Mouse (Mus musculus) Patski (cell line): ENCODE measurements around the gene Pth2. TPM values are rescaled to one million over a fixed set of nuclear protein-coding genes. Genes with fewer than 3 reads are reported as not detected.
A peak's percentile ranks its signal among the peaks of the same experiment; 100 is the strongest.

Source experiments
- ATAC-seq: fragments of 100-300 bp; one replicate; pipeline ENCODE4 v1.8.0; 2021
- CTCF ChIA-PET: fragments of 350-600 bp; sonication (Branson Sonifier 250); formaldehyde crosslinking; loops from one replicate; lab custom pipeline; 2022; ENCODE audit warnings: inconsistent platforms; lab: Charles Lee
- POLR2A ChIA-PET: fragments of 350-600 bp; sonication (Branson Sonifier 250); formaldehyde crosslinking; loops from one replicate; lab custom pipeline; 2022; ENCODE audit warnings: antibody characterized with exemption, inconsistent platforms; lab: Charles Lee
- DNase-seq: peaks from one replicate; pipeline ENCODE4 v3.0.0-alpha.2; 2011; ENCODE audit warnings: low read depth, low spot score
- H3K27me3 ChIP-seq: fragments of 371-371 bp; one replicate; pipeline ENCODE4 v1.5.1; 2021
- CTCF ChIP-seq: fragments of 100-300 bp; IDR thresholded peaks from one replicate; pipeline ENCODE4 v1.5.1; 2021
- in situ Hi-C: fragments of 300-500 bp; cut with MboI; formaldehyde crosslinking; loops from 3 replicates; pipeline ENCODE4 v1.11.1; 2018; ENCODE audit warnings: low pct_unique_long_range_greater_than_20kb, mixed read lengths
- polyA plus RNA-seq: library from polyadenylated mRNA; unstranded; gene quantifications from one replicate; pipeline ENCODE4 v1.2.3, GENCODE M21; 2021

Gene Pth2
- polyA plus RNA-seq, 1 experiment from 2014 or later, result not detected

GRCm38 (mm10) chr7:45193871-45194785 lies 13.3 kb downstream of the Pth2 start:
- CTCF ChIA-PET, result interaction anchor here (0.9 to 2.7 kb wide), 2 partner anchors 32 kb away, joined by 8 read pairs; no protein-coding TSS in a partner anchor
- POLR2A ChIA-PET, result interaction anchor here (2.1 kb wide), 1 partner anchor 12 kb away, joined by 5 read pairs; no protein-coding TSS in a partner anchor
- ATAC-seq (no peak), DNase-seq (no peak)
- in situ Hi-C loops, result no loop called here
- TF ChIP-seq CTCF, result no peak
- peaks cover 43% of the 10 kb centered on the region for H3K27me3 ChIP-seq

- H3K27me3 ChIP-seq, result peaks cover 36% of the 10 kb centered on the region
- in situ Hi-C loops, result no loop called here
- TF ChIP-seq CTCF, result no peak
- POLR2A ChIA-PET, result no interaction called here
- CTCF ChIA-PET, result no interaction called here
- DNase-seq, result no peak
- no peak for ATAC-seq
Measured at GRCm38 (mm10) chr7:45195341-45196175, 14.8 kb downstream of the Pth2 start.

DNA sequence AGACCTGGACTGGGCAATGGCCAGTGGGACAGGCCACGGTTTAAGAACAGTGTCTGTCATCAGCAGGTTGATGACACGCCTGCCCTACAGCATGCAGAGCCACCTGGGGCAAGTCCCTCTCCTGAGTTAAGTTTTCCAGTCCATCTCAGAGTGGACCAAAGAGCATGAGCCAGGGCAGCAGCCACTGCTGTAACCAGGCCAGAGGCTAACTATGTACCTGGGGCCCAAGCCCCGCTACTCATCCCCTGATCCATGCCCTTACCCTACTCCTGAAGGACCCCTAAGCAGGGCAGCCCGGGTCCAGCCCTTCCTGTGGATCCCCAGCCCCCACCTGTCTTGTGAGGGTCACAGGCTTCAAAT lies 15.4 kb downstream of the Pth2 start:
- DNase-seq, result no peak
- CTCF ChIA-PET, result interaction anchor here (5.1 kb wide), 1 partner anchor 34 kb away, joined by 30 read pairs; no protein-coding TSS in a partner anchor
- TF ChIP-seq CTCF, result no peak
- in situ Hi-C loops, result no loop called here
- POLR2A ChIA-PET, result no interaction called here
- peaks cover 33% of the 10 kb centered on the region for H3K27me3 ChIP-seq
- no peak for ATAC-seq

DNA sequence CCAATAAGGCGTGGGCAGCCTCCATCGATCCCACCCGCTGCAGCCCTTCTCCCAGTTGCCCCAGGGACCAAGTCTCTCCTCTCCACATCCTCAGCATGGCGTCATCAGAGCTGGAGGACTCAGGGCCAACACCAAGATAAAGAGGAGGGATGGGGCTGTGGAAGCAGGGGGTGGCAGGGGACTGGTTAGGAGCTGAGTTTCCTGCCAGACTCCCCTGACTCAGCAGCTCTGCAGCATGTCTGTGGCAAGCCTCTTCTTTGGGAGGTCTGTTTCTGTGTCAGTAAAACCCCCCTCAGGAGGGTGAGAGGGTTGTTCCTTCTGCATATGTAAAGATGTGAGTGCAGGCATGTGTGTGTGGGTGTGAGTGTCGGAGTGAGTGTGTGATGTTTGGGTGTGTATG lies 16.2 kb downstream of the Pth2 start:
- POLR2A ChIA-PET, result no interaction called here
- TF ChIP-seq CTCF, result no peak

GRCm38 (mm10) chr7:45198435-45198834 lies 17.6 kb downstream of the Pth2 start:
- in situ Hi-C loops, result no loop called here
- no peak for TF ChIP-seq CTCF
- no peak for DNase-seq
- ATAC-seq, result peak; percentile 22
- POLR2A ChIA-PET, result no interaction called here
- peaks cover 32% of the 10 kb centered on the region for H3K27me3 ChIP-seq
- CTCF ChIA-PET, result interaction anchor here (1.0 to 5.1 kb wide), 6 partner anchors 9 to 41 kb away, joined by 4 to 30 read pairs (median 4); no protein-coding TSS in a partner anchor

More for the DNA sequence above, 16.2 kb downstream of the Pth2 start:
- H3K27me3 ChIP-seq, result peaks cover 33% of the 10 kb centered on the region
- in situ Hi-C loops, result no loop called here
- no peak for ATAC-seq
- DNase-seq, result no peak
- CTCF ChIA-PET, result interaction anchor here (1.8 to 5.1 kb wide), 2 partner anchors 32 to 35 kb away, joined by 6 to 30 read pairs; no protein-coding TSS in a partner anchor

- ATAC-seq (no peak), DNase-seq (no peak)
- peaks cover 29% of the 10 kb centered on the region for H3K27me3 ChIP-seq
- POLR2A ChIA-PET, result interaction anchor here (0.6 kb wide), 1 partner anchor 17 kb away, joined by 3 read pairs; the partner anchor contains the start of gene Tead2
- in situ Hi-C loops, result no loop called here
- no peak for TF ChIP-seq CTCF
- CTCF ChIA-PET, result interaction anchor here (1.0 to 5.1 kb wide), 6 partner anchors 9 to 41 kb away, joined by 4 to 30 read pairs (median 4); no protein-coding TSS in a partner anchor
Measured at GRCm38 (mm10) chr7:45198961-45199360, 18.2 kb downstream of the Pth2 start.

DNA sequence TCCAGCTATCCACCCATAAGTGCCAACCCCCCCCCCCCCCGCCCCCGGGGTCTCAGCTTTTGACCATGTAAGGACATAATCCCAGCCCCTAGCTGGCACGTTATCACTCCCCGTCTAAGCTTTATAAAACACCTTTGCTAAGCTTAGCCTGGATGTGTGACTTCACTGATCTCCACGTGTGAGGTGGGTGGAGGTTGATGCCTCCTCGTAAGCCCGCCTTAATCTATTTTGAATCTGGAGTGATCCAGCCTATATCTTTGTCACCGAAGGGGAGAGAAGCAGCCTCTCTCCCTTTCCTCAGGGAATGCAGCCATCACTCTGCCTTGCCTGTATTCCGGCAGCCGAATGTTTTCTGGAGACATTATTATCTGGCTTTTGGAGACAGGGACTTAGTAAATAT lies 21.9 kb downstream of the Pth2 start:
- H3K27me3 ChIP-seq, result peaks cover 19% of the 10 kb centered on the region
- ChIA-PET CTCF (interaction anchor here (1.0 kb wide), 1 partner anchor 41 kb away, joined by 3 read pairs; no protein-coding TSS in a partner anchor), POLR2A (no interaction called here)
- ATAC-seq, result no peak
- DNase-seq, result no peak
- TF ChIP-seq CTCF, result no peak
- in situ Hi-C loops, result no loop called here

- DNase-seq (no peak), ATAC-seq (peak; percentile 12)
- in situ Hi-C loops, result no loop called here
- CTCF ChIA-PET, result interaction anchor here (0.8 kb wide), 1 partner anchor 42 kb away, joined by 4 read pairs; no protein-coding TSS in a partner anchor
- TF ChIP-seq CTCF, result no peak
- H3K27me3 ChIP-seq, result peaks cover 19% of the 10 kb centered on the region
- POLR2A ChIA-PET, result interaction anchor here (0.7 kb wide), 1 partner anchor 49 kb away, joined by 3 read pairs; no protein-coding TSS in a partner anchor
Measured at GRCm38 (mm10) chr7:45204380-45205143, 23.8 kb downstream of the Pth2 start, which contains the start of gene Ccdc155. TSS of gene Ccdc155 (minus strand) at chr7:45204892.

DNA sequence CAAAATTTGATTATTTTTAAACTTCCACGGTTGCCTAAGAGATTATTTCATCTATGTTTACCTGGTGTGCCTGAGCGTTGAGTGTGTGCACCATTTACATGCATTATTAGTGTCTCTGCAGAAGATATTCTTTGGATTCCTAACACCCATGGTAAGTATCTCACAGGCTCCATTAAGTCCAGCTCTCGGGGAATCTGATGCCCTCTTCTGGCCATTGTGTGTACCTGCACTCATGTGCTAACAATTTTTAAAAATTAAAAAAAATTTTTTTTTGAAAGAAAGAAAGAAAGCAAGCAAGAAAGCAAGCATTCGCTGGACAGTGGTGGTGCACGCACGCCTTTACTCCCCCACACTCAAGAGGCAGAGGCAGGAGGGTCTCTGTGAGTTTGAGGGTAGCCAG lies 27.5 kb downstream of the Pth2 start:
- in situ Hi-C loops, result no loop called here
- no peak for TF ChIP-seq CTCF
- peaks cover 14% of the 10 kb centered on the region for H3K27me3 ChIP-seq
- DNase-seq (no peak), ATAC-seq (no peak)
- ChIA-PET CTCF (no interaction called here), POLR2A (no interaction called here)

- ChIA-PET POLR2A (no interaction called here), CTCF (no interaction called here)
- no peak for TF ChIP-seq CTCF
- in situ Hi-C loops, result no loop called here
- ATAC-seq (no peak), DNase-seq (no peak)
- H3K27me3 ChIP-seq, result peaks cover 5% of the 10 kb centered on the region
Measured at GRCm38 (mm10) chr7:45211070-45211469, 30.3 kb downstream of the Pth2 start.
